In genomic region chr8:90832576-90833289, GRCm38 (mm10) we compare ENCODE assay signal across 11 mouse cellular contexts. TPM values are rescaled to one million over a fixed set of nuclear protein-coding genes. Genes with fewer than 3 reads are reported as not detected.
DNase-seq lines count a peak whose midpoint lies in the region; ATAC-seq lines count a peak whose summit lies in the region.
"Had no signal": no experiment of that assay in that cellular context is flagged by ENCODE, and none has a peak within 500 bp of the region (broad histone marks: within the 10 kb centered on the region; RNA-seq: fewer than 3 reads in every experiment).

No protein-coding gene starts in this region.

- H3K9ac ChIP-seq in forebrain, embryonic 11.5 days (ENCODE audit: low read length): no peak overlapping the region
- H3K9ac ChIP-seq: neural tube, embryonic 15.5 days had no signal

- H3K4me1 ChIP-seq in forebrain, embryonic 10.5 days: peaks cover 42% of the 10 kb centered on the region
- peaks cover 10% of the 10 kb centered on the region for H3K4me1 ChIP-seq in forebrain, embryonic 11.5 days (replicated peaks; ENCODE audit: control insufficient read depth, insufficient read depth, low read length)

- no peak for DNase-seq in forebrain, embryonic 10.5 days (ENCODE audit: extremely low spot score, low spot score)
- DNase-seq in forebrain, embryonic 11.5 days (ENCODE audit: low spot score): no peak
- DNase-seq in 416B (ENCODE audit: low read depth): peak; percentile 87
- DNase-seq in adrenal gland, postnatal 36 days: peak; percentile 55 to 71
- peak; percentile 60 to 66 for DNase-seq in kidney, postnatal 36 days
- no peak for DNase-seq in right cerebral cortex, postnatal 14 days
- no peak for DNase-seq in lung, postnatal 25 days (ENCODE audit: low spot score)
- no peak for DNase-seq in layer of hippocampus, adult 9-10 months (ENCODE audit: low spot score)
- DNase-seq: heart, postnatal 4 days had no signal

- H3K27ac ChIP-seq in forebrain, embryonic 10.5 days: peak overlapping the region; percentile 40; the same call in 1 of the 2 replicates
- H3K27ac ChIP-seq in forebrain, embryonic 11.5 days (ENCODE audit: low read depth, low read length): no peak overlapping the region
- H3K27ac ChIP-seq: neural tube, embryonic 15.5 days had no signal

- H3K27me3 ChIP-seq in forebrain, embryonic 10.5 days (ENCODE audit: poor library complexity, severe bottlenecking): no peaks in the 10 kb centered on the region
- no peaks in the 10 kb centered on the region for H3K27me3 ChIP-seq in forebrain, embryonic 11.5 days (ENCODE audit: control insufficient read depth, insufficient read depth, low read length)
- H3K27me3 ChIP-seq: neural tube, embryonic 15.5 days had no signal

- H3K4me3 ChIP-seq in forebrain, embryonic 10.5 days: no peak overlapping the region
- no peak overlapping the region for H3K4me3 ChIP-seq in forebrain, embryonic 11.5 days (ENCODE audit: low read depth, low read length)
- H3K4me3 ChIP-seq: neural tube, embryonic 15.5 days had no signal

- H3K36me3 ChIP-seq in forebrain, embryonic 10.5 days (replicated peaks): no peaks in the 10 kb centered on the region
- no peaks in the 10 kb centered on the region for H3K36me3 ChIP-seq in forebrain, embryonic 11.5 days (ENCODE audit: control insufficient read depth, insufficient read depth, low read length)
- H3K36me3 ChIP-seq: neural tube, embryonic 15.5 days had no signal

- 45% methylated on average over 5 of the region's 5 CpGs for WGBS in forebrain, embryonic 10.5 days
- WGBS in forebrain, embryonic 11.5 days: 42% methylated on average over 5 of the region's 5 CpGs

- no peak overlapping the region for H3K4me2 ChIP-seq in forebrain, embryonic 11.5 days (ENCODE audit: low read depth, low read length, severe bottlenecking)
- H3K4me2 ChIP-seq: neural tube, embryonic 15.5 days had no signal

- no peak for ATAC-seq in forebrain, embryonic 11.5 days (replicated peaks; ENCODE audit: low FRiP score)
- ATAC-seq: forebrain, embryonic 16.5 days had no signal

- no peaks in the 10 kb centered on the region for H3K9me3 ChIP-seq in forebrain, embryonic 10.5 days
- H3K9me3 ChIP-seq in forebrain, embryonic 11.5 days (ENCODE audit: control insufficient read depth, low read length): no peaks in the 10 kb centered on the region
- H3K9me3 ChIP-seq: neural tube, embryonic 15.5 days had no signal

RNA-seq across cellular contexts. Expression of gene Chd9, which starts 4.6 kb away (rescaled TPM):
- polyA plus RNA-seq in forebrain, embryonic 10.5 days (2016; fragmentation: Nextera tagmentation; extraction: Ambion mirVana): 28.4 and 33.4 TPM in 2 replicates
- 47.7 and 52.0 TPM in 2 replicates for polyA plus RNA-seq in forebrain, embryonic 11.5 days (2014; fragmentation: Nextera tagmentation; extraction: Ambion mirVana)
- total RNA-seq in adrenal gland, postnatal 36 days (2021): 10 to 100 TPM; 68.7 to 93.5 TPM

RNA-seq across cellular contexts. Expression of gene Gm19935, which starts 15.5 kb away (rescaled TPM):
- not detected in 2 replicates for polyA plus RNA-seq in forebrain, embryonic 10.5 days (2016; fragmentation: Nextera tagmentation; extraction: Ambion mirVana)
- not detected in 2 replicates for polyA plus RNA-seq in forebrain, embryonic 11.5 days (2014; fragmentation: Nextera tagmentation; extraction: Ambion mirVana)
- not detected for total RNA-seq in adrenal gland, postnatal 36 days (2021)
- total RNA-seq: heart, postnatal 4 days had no signal

Comparison
In these comparisons a context has a peak if more than half of its experiments do, and no peak if none do; other contexts are left out.
1. DNase-seq: peak in 416B (single experiment), adrenal gland, postnatal 36 days (2 of 2) and kidney, postnatal 36 days (2 of 2); none in forebrain, embryonic 10.5 days (single experiment), forebrain, embryonic 11.5 days (single experiment), right cerebral cortex, postnatal 14 days (single experiment), lung, postnatal 25 days (single experiment) and layer of hippocampus, adult 9-10 months (single experiment).